Mouse (Mus musculus) forebrain, postnatal 0 days (tissue): ENCODE data around the gene Tmem54. TPM values are rescaled to one million over a fixed set of nuclear protein-coding genes. Genes with fewer than 3 reads are reported as not detected.
A peak's percentile ranks its signal among the peaks of the same experiment; 100 is the strongest.

ENCODE experiments used
- ATAC-seq: fragments of 200-750 bp; cut with Nextera tagmentation; 2 replicates; pipeline ENCODE4 v1.8.0; 2017; ENCODE audit warnings: mild to moderate bottlenecking, moderate library complexity
- DNase-seq: peaks from one replicate; pipeline ENCODE4 v3.0.0-alpha.2; 2015
- H3K27ac ChIP-seq: fragments of 300-500 bp; sonication (generic); 2 replicates; pipeline ENCODE4 v1.5.1; 2014; ENCODE audit warnings: low read depth, mild to moderate bottlenecking, antibody characterized with exemption, low read length, moderate library complexity, mixed read lengths
- H3K27me3 ChIP-seq: fragments of 300-500 bp; sonication (generic); 2 replicates; pipeline ENCODE4 v1.6.1; 2014; ENCODE audit warnings: mild to moderate bottlenecking, low read length, mixed read lengths; ENCODE audit not compliant: insufficient read depth
- H3K36me3 ChIP-seq: fragments of 300-500 bp; sonication (generic); 2 replicates; pipeline ENCODE4 v1.6.1; 2014; ENCODE audit warnings: mild to moderate bottlenecking, moderate library complexity; ENCODE audit not compliant: insufficient read depth
- H3K4me1 ChIP-seq: fragments of 300-500 bp; sonication (generic); 2 replicates; pipeline ENCODE4 v1.6.1; 2014; ENCODE audit warnings: antibody characterized with exemption; ENCODE audit not compliant: insufficient read depth
- H3K4me2 ChIP-seq: fragments of 300-500 bp; sonication (generic); 2 replicates; pipeline ENCODE4 v1.6.1; 2014; ENCODE audit warnings: low read depth, mild to moderate bottlenecking, moderate library complexity
- H3K4me3 ChIP-seq: fragments of 300-500 bp; sonication (generic); 2 replicates; pipeline ENCODE4 v1.5.1; 2014; ENCODE audit warnings: low read depth, low read length, mixed read lengths
- H3K9ac ChIP-seq: fragments of 300-500 bp; sonication (generic); 2 replicates; pipeline ENCODE4 v1.6.1; 2014; ENCODE audit warnings: mild to moderate bottlenecking
- H3K9me3 ChIP-seq: fragments of 300-500 bp; sonication (generic); 2 replicates; pipeline ENCODE4 v1.6.1; 2016; ENCODE audit warnings: low read length
- CTCF ChIP-seq: sonication (generic); IDR thresholded peaks from 2 replicates; pipeline ENCODE4 v1.5.1; 2016; ENCODE audit warnings: antibody characterized with exemption, control low read depth, low read depth
- WGBS: fragments of 180-500 bp; shearing (Covaris S2); extraction: QIAGEN DNeasy Blood & Tissue Kit; methylation state at CpG from one replicate; pipeline ENCODE4 v1.1.7; 2014; 5-methylcytosine and 5-hydroxymethylcytosine counted together
- polyA plus RNA-seq: library from polyadenylated mRNA; unstranded; fragments of >200 nt; fragmentation: Nextera tagmentation; extraction: Ambion mirVana; gene quantifications from 2 replicates; pipeline ENCODE4 v1.2.1, GENCODE M21; 2015
- total RNA-seq: library from RNA; depleted of rRNA; stranded (reverse); fragments of >200 nt; gene quantifications from 2 replicates; pipeline ENCODE4 v1.2.3, GENCODE M21; 2014

Tmem54 gene
- total and polyA plus RNA-seq, 2 experiments from 2014 or later, result not detected

DNA sequence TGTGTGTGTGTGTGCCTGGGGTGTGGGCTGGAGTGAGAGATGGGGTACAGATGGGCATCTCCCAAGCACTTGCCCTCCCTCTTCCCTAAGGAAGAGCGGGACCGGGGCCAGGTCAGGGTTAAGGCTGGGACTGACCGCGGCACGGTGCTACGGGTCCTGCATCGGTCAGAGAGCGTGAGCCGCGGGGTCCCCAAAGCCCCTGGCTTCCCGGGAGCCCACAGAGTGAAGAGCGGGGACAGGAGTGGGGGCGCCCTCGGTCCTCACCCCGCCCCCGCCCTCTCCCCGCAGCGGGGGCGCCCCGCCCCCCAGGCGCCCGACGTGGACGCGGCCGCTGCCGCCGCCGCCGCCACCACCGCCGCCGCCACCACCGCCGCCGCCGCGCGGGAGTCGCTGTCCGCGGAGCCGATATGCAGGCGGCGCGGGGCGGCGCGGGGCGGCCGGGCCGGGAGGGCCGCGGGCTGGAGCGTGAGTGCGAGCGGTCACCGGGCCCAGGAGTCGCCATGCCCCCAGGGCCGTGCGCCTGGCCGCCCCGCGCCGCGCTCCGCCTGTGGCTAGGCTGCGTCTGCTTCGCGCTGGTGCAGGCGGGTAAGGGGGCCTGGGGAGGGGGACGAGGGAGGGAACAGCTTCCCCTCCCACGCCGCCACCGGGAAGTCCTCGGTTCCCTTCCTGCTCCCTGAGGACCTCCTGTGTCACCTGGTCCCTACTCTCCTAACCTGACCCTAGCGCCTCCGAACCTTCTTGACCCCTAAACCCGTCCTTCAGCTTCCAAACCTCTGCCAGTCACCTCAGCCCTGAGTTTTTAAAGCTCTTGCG lies 31.4 kb downstream of the Tmem54 start, which contains the start of gene Fndc5:
Fndc5 (plus strand) TSS at position 421 of the 813 bp plus-strand sequence.
- Histone ChIP-seq H3K27me3 (0 out of 2 replicates have a peak, but pooled peaks cover 3% of the 10 kb centered on the region), H3K9ac (peak within 1 kb of the TSS; percentile 65), H3K4me2 (peak within 1 kb of the TSS; percentile 95), H3K9me3 (no peaks in the 10 kb centered on the region), H3K36me3 (no peaks in the 10 kb centered on the region), H3K4me1 (peaks cover 4% of the 10 kb centered on the region; the same call in 1 of the 2 replicates), H3K27ac (no peak within 1 kb of the TSS), H3K4me3 (peak within 1 kb of the TSS; percentile 64)
- DNase-seq (no peak), ATAC-seq (peak; percentile 42; the same call in 1 of the 2 replicates)
- no peak for TF ChIP-seq CTCF
- WGBS, result 1% methylated on average over 38 of the region's 80 CpGs

DNA sequence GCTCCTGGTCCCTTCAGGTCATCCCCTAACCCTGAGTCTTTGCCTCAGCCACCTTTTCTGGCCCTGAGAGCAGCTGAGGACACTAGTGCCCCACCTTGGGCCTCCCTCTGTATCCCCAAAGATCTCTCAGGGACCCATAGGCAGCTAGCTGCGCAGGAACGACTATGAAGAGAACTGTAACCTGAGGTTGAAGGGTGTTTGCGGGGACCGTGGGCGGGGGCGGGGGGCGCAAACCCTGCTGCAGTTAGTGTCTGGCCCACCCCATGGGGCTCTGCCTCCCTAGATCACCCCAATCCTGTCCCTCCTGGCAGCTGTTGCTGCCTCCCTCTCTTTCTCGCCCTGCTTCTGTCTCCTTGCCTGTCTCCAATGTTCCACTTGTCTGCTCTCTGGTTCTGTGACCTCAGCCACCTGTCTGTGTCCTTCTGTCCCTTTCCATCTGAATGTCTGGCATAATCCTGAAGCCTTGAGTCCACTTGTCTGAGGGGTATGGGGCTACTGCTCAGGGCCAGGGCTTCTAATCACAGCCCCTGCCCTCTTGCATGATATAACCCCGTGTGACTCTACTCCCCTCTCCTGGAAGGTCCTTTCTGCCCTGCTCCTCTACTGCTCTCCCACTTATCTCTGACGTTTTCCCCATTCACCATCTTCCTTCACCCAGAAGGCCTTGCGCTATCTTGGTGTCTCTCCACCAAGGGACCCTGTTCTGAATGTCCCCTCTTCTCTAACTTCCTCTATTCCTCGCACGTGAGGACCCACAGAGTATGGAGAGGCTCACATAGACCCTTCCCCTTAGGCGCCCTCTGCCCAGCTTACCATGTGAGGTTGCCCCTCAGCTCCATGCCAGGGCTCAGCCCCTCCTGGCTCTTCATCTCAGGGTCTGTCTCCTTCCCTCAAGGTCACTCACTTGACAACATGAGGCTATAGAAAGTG lies 32.3 kb downstream of the Tmem54 start:
- Histone ChIP-seq H3K9me3 (no peaks in the 10 kb centered on the region), H3K4me1 (peaks cover 4% of the 10 kb centered on the region; the same call in 1 of the 2 replicates), H3K4me2 (peak overlapping the region; percentile 95), H3K36me3 (no peaks in the 10 kb centered on the region), H3K27ac (no peak overlapping the region), H3K9ac (peak overlapping the region; percentile 65; the same call in 1 of the 2 replicates), H3K4me3 (peak overlapping the region; percentile 64), H3K27me3 (0 out of 2 replicates have a peak, but pooled peaks cover 3% of the 10 kb centered on the region)
- ATAC-seq (no peak), DNase-seq (no peak)
- no peak for TF ChIP-seq CTCF
- 50% methylated on average over 14 of the region's 14 CpGs for WGBS

DNA sequence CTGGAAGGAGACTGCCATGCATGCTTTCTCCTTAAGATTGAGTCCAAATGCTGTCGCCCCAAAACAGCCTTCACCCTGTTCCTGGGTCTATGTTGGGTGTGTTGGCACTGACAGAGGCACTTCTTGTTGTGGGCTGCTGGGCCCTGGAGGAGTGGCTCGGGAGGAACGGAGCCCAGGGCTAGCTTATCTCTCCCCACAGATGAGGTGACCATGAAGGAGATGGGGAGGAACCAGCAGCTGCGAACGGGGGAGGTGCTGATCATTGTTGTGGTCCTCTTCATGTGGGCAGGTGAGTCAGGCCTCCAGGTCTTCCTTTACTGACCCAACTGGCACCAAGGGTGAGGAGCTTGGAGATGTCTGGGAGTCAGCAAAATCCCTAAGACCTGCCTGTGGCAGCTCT lies 34.3 kb downstream of the Tmem54 start:
- H3K4me3 ChIP-seq, result no peak overlapping the region
- WGBS, result 93% methylated on average over 5 of the region's 5 CpGs
- no peaks in the 10 kb centered on the region for H3K9me3 ChIP-seq
- 0 out of 2 replicates have a peak, but pooled peaks cover 3% of the 10 kb centered on the region for H3K27me3 ChIP-seq
- DNase-seq, result no peak
- H3K36me3 ChIP-seq, result no peaks in the 10 kb centered on the region
- ATAC-seq, result no peak
- H3K27ac ChIP-seq, result no peak overlapping the region
- no peak for TF ChIP-seq CTCF
- no peak overlapping the region for H3K4me2 ChIP-seq
- peaks cover 9% of the 10 kb centered on the region; the same call in 1 of the 2 replicates for H3K4me1 ChIP-seq
- H3K9ac ChIP-seq, result no peak overlapping the region

DNA sequence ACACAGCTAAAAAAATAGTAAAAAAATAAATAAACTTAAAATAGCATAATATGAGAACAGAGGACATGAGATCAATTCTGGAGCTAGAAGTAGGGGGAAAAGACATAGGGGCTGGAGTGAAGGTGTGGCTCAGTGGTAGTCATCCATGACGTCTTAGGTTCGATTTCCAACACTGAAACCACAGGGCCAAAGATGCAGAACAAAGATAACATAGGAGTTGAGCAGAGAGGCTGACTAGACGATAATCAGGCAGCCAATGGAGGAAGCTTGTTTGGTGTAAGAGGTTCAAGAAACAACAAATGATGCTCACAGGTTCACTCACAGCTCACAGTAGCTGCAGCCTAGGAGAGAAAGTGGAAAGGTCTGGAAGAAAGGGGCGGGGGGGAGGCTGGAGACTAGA lies 35.5 kb downstream of the Tmem54 start:
- Histone ChIP-seq H3K9ac (no peak overlapping the region), H3K4me3 (no peak overlapping the region), H3K27ac (no peak overlapping the region), H3K4me2 (no peak overlapping the region), H3K9me3 (no peaks in the 10 kb centered on the region), H3K4me1 (peaks cover 15% of the 10 kb centered on the region), H3K36me3 (no peaks in the 10 kb centered on the region), H3K27me3 (0 out of 2 replicates have a peak, but pooled peaks cover under 1% of the 10 kb centered on the region)
- no peak for DNase-seq
- ATAC-seq, result no peak
- no peak for TF ChIP-seq CTCF
- WGBS, result 89% methylated on average over 4 of the region's 4 CpGs

DNA sequence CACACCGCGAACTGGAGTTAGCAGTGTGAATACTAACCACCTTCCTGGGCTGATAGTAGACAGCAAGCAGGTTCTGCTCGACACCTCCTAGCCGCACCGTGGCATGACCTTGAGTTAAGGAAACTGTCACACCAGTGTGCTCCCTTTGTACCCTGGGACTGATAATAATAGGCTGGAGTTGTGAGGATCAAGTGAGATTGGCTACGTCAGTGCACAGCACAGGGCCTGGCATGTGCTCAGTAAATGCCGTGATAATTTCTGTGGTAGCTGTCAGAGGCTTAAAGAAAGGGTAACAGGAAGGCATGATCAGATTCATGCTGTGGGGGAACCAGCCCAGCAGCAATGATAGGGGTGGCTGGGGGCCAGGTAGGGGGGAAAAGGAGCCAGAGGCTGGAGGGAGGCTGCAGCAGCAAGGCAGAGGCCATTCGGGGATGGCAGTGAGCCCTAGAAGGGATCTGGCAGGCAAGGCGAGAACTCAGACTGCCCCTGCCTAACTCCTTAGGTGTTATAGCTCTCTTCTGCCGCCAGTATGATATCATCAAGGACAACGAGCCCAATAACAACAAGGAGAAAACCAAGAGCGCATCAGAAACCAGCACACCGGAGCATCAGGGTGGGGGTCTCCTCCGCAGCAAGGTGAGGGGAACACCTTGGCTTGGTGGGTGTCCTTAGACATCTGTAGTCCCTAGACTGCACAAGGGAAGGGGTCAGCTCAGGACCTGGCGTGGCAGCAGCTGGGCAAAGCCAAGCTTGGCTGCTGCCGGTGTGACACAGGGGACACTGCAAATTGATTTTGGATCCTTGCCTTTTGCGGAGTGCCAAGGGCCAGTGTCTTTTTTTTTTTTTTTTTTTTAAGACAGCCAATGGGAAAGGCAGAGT lies 36.5 kb downstream of the Tmem54 start:
- DNase-seq (no peak), ATAC-seq (peak; percentile 47; the same call in 1 of the 2 replicates)
- 64% methylated on average over 17 of the region's 17 CpGs for WGBS
- no peak for TF ChIP-seq CTCF
- Histone ChIP-seq H3K9ac (no peak overlapping the region), H3K36me3 (no peaks in the 10 kb centered on the region), H3K4me1 (peaks cover 11% of the 10 kb centered on the region), H3K4me2 (no peak overlapping the region), H3K27ac (no peak overlapping the region), H3K27me3 (no peaks in the 10 kb centered on the region), H3K4me3 (no peak overlapping the region), H3K9me3 (no peaks in the 10 kb centered on the region)

DNA sequence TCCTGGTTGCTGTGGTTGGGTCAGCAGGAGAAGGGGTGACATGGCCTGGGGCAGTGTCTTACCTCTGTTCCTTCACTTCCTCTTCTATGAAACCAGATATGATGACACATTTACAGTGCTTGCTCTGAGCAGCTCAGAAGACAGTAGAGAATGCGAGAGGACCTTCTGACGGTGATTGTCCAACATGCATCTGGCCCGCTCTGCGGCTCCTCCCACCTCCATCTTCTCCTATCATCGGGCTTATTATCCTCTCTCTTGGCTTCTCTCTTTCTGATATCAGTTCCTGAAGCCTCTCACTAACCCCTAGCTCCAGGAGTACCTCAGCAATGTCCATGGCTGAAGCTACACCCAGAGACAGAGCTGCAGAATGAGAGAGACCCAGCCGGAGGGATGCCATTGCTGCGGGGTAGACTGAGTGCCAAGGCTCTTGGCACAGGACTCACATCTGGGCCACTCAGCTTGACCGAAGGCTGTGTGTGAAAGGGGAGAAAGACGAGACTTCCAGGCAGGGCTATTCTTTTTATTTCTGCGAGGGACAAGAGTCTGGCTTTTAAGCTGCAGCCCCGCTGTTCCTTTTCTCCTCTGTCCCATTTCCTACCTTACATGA lies 37.2 kb downstream of the Tmem54 start:
- peaks cover 11% of the 10 kb centered on the region for H3K4me1 ChIP-seq
- no peaks in the 10 kb centered on the region for H3K9me3 ChIP-seq
- H3K4me2 ChIP-seq, result no peak overlapping the region
- ATAC-seq (no peak), DNase-seq (no peak)
- TF ChIP-seq CTCF, result no peak
- H3K27ac ChIP-seq, result no peak overlapping the region
- H3K4me3 ChIP-seq, result no peak overlapping the region
- no peak overlapping the region for H3K9ac ChIP-seq
- H3K36me3 ChIP-seq, result no peaks in the 10 kb centered on the region
- WGBS, result 70% methylated on average over 11 of the region's 11 CpGs
- no peaks in the 10 kb centered on the region for H3K27me3 ChIP-seq
